Mouse (Mus musculus): ENCODE results near the gene Klf5.

The Klf5 gene

DNA sequence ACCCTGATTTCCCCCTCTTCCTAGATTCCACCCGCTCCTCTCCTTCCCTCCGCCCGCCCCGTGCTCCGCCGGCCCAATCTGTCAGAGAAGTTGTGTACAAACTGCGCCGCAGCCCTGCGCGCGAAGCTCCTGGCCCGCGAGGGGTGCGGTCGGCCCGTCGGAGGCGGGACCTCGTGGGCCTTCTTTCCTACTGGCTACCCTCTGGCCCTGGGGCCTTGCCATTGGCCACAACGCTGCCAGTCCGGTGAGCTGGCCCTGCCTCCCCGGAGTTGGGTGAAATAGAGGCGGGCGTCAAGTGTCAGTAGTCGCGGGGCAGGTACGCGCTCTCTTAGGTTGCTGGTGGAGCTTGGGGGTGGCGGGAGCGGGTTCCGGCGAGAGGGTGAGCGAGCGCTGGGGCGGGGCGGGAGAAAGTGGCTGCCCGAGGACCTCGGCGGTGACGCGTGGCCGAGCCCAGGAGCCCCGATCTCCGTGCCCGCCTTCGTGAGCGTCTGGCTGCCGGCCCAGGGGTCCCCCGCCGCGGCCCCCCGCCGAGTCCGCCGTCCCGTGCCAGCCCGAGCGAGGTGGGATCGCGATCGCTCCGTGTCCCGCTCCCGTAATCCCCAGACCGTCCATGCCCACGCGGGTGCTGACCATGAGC is at the start of gene Klf5:
Gene Klf5 (plus strand): TSS at position 307 of the 637 bp plus-strand sequence.
- Histone ChIP-seq H3K4me3 (replicated peaks; ENCODE audit: low read length) (peak within 1 kb of the TSS; percentile 99), H3K27me3 (ENCODE audit: insufficient read depth, low read length) (no peaks in the 10 kb centered on the region), H3K4me1 (replicated peaks; ENCODE audit: low read depth, low read length) (peaks cover 64% of the 10 kb centered on the region), H3K9me3 (ENCODE audit: low read length) (no peaks in the 10 kb centered on the region), H3K36me3 (ENCODE audit: insufficient read depth, low read length) (peaks cover 40% of the 10 kb centered on the region)
- TF ChIP-seq CTCF (conservative IDR thresholded peaks at IDR 0.05; ENCODE audit: low read length) (no peak), NANOG (IDR thresholded peaks at IDR 0.05; ENCODE audit: borderline replicate concordance, low read length) (no peak), POU5F1 (IDR thresholded peaks at IDR 0.05; ENCODE audit: borderline replicate concordance, low read length) (no peak)

DNA sequence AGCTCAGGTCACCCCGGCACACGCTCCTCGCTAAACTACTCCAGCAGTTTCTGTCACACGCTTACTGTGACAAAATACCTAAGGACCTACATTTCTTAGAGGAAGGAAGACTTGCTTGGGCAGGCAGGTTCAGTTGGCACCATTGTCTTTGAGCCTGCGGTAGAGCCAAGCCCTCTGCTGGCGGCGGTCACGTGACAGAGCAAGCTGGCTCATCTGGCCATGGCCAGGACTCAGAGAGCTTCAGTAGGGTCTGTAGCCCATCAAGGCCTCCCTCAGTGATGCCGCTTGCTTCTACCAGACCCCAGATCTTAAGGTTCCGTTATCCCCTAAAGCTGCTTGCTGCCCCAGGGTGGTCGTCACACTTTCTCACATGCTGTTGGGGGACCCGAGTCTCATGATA is 36.5 kb upstream of the Klf5 start:
- Histone ChIP-seq H3K4me1 (replicated peaks; ENCODE audit: low read depth, low read length) (peaks cover 54% of the 10 kb centered on the region), H3K36me3 (ENCODE audit: insufficient read depth, low read length) (no peaks in the 10 kb centered on the region), H3K27me3 (ENCODE audit: insufficient read depth, low read length) (0 out of 2 replicates have a peak, but pooled peaks cover 4% of the 10 kb centered on the region), H3K9me3 (ENCODE audit: low read length) (no peaks in the 10 kb centered on the region), H3K4me3 (replicated peaks; ENCODE audit: low read length) (peak overlapping the region; percentile 37; the same call in 1 of the 2 replicates)
- TF ChIP-seq POU5F1 (IDR thresholded peaks at IDR 0.05; ENCODE audit: borderline replicate concordance, low read length) (no peak), NANOG (IDR thresholded peaks at IDR 0.05; ENCODE audit: borderline replicate concordance, low read length) (no peak), CTCF (conservative IDR thresholded peaks at IDR 0.05; ENCODE audit: low read length) (no peak)

DNA sequence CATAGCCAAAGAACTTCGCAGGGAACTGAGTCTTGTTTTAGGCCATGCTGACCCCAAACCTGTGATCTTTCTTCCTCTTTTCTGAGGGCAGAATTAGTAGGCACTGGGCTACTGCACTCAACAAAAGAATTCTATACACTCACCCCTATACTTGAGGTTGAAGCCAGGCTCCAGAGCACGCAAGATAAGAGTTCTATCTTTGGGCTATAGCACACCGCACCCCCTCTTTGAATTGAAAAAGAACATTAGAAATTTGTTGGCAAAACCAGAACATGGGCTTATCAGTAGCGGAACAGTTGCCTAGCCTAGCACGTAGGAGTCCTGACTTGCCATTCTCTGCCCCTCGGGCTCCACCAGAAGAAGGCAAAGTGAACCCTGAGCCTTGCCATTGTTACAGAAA is 34.7 kb upstream of the Klf5 start:
- TF ChIP-seq CTCF (conservative IDR thresholded peaks at IDR 0.05; ENCODE audit: low read length) (no peak), POU5F1 (IDR thresholded peaks at IDR 0.05; ENCODE audit: borderline replicate concordance, low read length) (no peak), NANOG (IDR thresholded peaks at IDR 0.05; ENCODE audit: borderline replicate concordance, low read length) (no peak)
- H3K27me3 ChIP-seq (ENCODE audit: insufficient read depth, low read length): 0 out of 2 replicates have a peak, but pooled peaks cover 4% of the 10 kb centered on the region
- no peak overlapping the region for H3K4me3 ChIP-seq (replicated peaks; ENCODE audit: low read length)
- H3K9me3 ChIP-seq (ENCODE audit: low read length): no peaks in the 10 kb centered on the region
- no peaks in the 10 kb centered on the region for H3K36me3 ChIP-seq (ENCODE audit: insufficient read depth, low read length)
- H3K4me1 ChIP-seq (replicated peaks; ENCODE audit: low read depth, low read length): peaks cover 59% of the 10 kb centered on the region

DNA sequence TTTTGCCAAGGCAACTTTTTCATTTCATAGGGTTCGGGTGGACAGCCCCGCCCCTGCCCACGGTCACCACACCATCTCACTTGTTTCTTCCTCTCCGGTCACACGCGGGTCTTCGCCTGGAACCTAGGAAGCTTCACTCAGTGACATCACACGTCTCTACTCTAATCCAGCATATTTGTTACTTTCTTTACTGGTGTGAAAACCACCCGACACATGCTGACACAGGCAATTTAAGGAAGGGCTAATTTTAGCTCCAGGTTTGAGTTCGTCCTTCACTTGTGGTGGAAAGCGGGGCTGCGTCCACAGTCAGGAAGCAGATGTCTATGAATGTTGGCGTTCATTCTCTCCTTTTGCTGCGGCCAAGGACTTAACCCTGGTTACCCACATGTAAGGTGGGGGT is 32.7 kb upstream of the Klf5 start:
- no peak for TF ChIP-seq NANOG (IDR thresholded peaks at IDR 0.05; ENCODE audit: borderline replicate concordance, low read length)
- no peak for TF ChIP-seq POU5F1 (IDR thresholded peaks at IDR 0.05; ENCODE audit: borderline replicate concordance, low read length)
- TF ChIP-seq CTCF (conservative IDR thresholded peaks at IDR 0.05; ENCODE audit: low read length): no peak
- 0 out of 2 replicates have a peak overlapping the region, but pooled peaks have one; percentile 3 for H3K4me3 ChIP-seq (replicated peaks; ENCODE audit: low read length)
- no peaks in the 10 kb centered on the region for H3K9me3 ChIP-seq (ENCODE audit: low read length)
- H3K27me3 ChIP-seq (ENCODE audit: insufficient read depth, low read length): 0 out of 2 replicates have a peak, but pooled peaks cover 4% of the 10 kb centered on the region
- H3K36me3 ChIP-seq (ENCODE audit: insufficient read depth, low read length): no peaks in the 10 kb centered on the region
- peaks cover 78% of the 10 kb centered on the region for H3K4me1 ChIP-seq (replicated peaks; ENCODE audit: low read depth, low read length)

DNA sequence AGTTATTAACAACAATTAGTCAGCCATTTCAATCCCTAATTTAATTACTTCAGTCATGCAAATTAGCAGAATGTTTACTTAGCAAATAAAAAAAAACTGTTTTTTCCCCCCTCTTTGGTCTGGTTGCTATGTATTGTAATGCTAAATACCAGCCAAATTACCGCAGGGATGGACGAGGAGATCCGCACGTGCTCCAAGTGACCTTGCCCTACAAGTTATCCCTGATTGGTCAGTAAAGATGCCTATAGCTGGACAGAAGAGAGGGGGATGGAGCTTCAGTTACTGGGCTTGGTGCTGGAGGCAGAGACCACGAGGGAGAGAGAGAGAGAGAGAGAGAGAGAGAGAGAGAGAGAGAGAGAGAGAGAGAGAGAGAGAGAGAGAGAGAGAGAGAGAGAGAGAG is 31.7 kb upstream of the Klf5 start:
- Histone ChIP-seq H3K27me3 (ENCODE audit: insufficient read depth, low read length) (0 out of 2 replicates have a peak, but pooled peaks cover 4% of the 10 kb centered on the region), H3K36me3 (ENCODE audit: insufficient read depth, low read length) (no peaks in the 10 kb centered on the region), H3K9me3 (ENCODE audit: low read length) (no peaks in the 10 kb centered on the region), H3K4me1 (replicated peaks; ENCODE audit: low read depth, low read length) (peaks cover 80% of the 10 kb centered on the region), H3K4me3 (replicated peaks; ENCODE audit: low read length) (no peak overlapping the region)
- TF ChIP-seq NANOG (IDR thresholded peaks at IDR 0.05; ENCODE audit: borderline replicate concordance, low read length) (no peak), CTCF (conservative IDR thresholded peaks at IDR 0.05; ENCODE audit: low read length) (no peak), POU5F1 (IDR thresholded peaks at IDR 0.05; ENCODE audit: borderline replicate concordance, low read length) (no peak)

DNA sequence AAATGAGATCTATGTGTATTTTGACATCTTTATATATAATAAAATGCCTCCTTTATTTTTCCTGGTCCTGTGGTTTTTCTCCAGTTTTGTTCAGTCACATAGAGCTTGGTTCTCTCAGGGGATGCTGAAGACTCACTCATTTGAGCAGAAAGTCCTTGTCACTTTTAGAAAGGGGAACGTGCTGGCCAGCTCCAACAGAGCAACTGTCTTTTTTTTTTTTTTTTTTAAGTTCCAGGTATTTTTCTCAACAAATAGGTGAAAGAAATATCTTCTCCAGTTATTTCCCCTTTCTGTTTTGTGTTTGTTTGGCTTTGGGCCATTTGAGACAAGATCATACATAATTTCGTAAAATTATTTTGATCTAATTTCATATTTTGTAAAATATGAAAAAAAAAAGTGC is 24.4 kb upstream of the Klf5 start:
- TF ChIP-seq NANOG (IDR thresholded peaks at IDR 0.05; ENCODE audit: borderline replicate concordance, low read length) (no peak), POU5F1 (IDR thresholded peaks at IDR 0.05; ENCODE audit: borderline replicate concordance, low read length) (no peak), CTCF (conservative IDR thresholded peaks at IDR 0.05; ENCODE audit: low read length) (no peak)
- H3K4me1 ChIP-seq (replicated peaks; ENCODE audit: low read depth, low read length): peaks cover 88% of the 10 kb centered on the region
- H3K4me3 ChIP-seq (replicated peaks; ENCODE audit: low read length): no peak overlapping the region
- 0 out of 2 replicates have a peak, but pooled peaks cover 1% of the 10 kb centered on the region for H3K27me3 ChIP-seq (ENCODE audit: insufficient read depth, low read length)
- no peaks in the 10 kb centered on the region for H3K9me3 ChIP-seq (ENCODE audit: low read length)
- no peaks in the 10 kb centered on the region for H3K36me3 ChIP-seq (ENCODE audit: insufficient read depth, low read length)

DNA sequence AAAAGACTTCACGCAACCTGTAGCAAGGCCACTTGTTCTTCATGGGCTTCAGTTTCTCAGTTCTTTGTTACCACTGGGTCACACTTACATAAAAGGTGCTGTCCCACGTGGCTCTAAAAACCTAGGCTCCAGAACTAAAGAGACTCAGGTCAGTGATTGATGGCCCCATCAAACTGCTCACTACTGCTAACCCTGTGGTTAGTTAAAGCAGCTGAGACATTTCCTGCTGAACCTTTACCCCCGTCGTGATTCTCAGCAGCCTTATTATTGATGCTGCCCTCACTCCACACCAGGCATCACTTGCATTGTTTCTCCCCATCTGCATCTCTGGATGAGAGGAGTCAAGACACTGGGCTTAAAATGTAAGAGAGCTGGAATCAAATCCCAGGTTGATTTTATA is 22.7 kb upstream of the Klf5 start:
- Histone ChIP-seq H3K27me3 (ENCODE audit: insufficient read depth, low read length) (peaks cover 12% of the 10 kb centered on the region), H3K36me3 (ENCODE audit: insufficient read depth, low read length) (no peaks in the 10 kb centered on the region), H3K4me1 (replicated peaks; ENCODE audit: low read depth, low read length) (peaks cover 81% of the 10 kb centered on the region), H3K9me3 (ENCODE audit: low read length) (no peaks in the 10 kb centered on the region), H3K4me3 (replicated peaks; ENCODE audit: low read length) (no peak overlapping the region)
- TF ChIP-seq NANOG (IDR thresholded peaks at IDR 0.05; ENCODE audit: borderline replicate concordance, low read length): peak; percentile 84
- no peak for TF ChIP-seq CTCF (conservative IDR thresholded peaks at IDR 0.05; ENCODE audit: low read length)
- no peak for TF ChIP-seq POU5F1 (IDR thresholded peaks at IDR 0.05; ENCODE audit: borderline replicate concordance, low read length)

DNA sequence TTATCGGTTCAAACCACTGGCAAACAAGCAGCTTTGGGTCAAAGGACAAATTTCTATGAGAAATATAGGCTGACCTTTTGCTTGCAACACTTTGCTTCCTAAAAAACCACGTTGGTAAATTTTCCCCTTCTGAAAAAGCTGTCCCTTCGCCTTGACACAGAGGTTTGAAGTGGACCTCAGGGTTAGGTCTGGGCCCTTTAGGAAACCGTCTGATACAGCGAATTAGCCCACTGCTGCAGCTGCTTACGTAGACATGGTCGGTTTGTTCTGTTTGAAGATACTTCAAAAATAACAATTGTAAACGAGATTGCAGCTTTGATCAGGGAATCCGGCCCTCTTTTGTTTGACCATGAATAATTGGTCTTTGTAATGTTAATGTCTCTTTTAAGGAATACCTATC is 20.2 kb upstream of the Klf5 start:
- TF ChIP-seq POU5F1 (IDR thresholded peaks at IDR 0.05; ENCODE audit: borderline replicate concordance, low read length) (no peak), NANOG (IDR thresholded peaks at IDR 0.05; ENCODE audit: borderline replicate concordance, low read length) (no peak), CTCF (conservative IDR thresholded peaks at IDR 0.05; ENCODE audit: low read length) (no peak)
- Histone ChIP-seq H3K9me3 (ENCODE audit: low read length) (no peaks in the 10 kb centered on the region), H3K27me3 (ENCODE audit: insufficient read depth, low read length) (peaks cover 12% of the 10 kb centered on the region), H3K4me3 (replicated peaks; ENCODE audit: low read length) (no peak overlapping the region), H3K4me1 (replicated peaks; ENCODE audit: low read depth, low read length) (peaks cover 67% of the 10 kb centered on the region), H3K36me3 (ENCODE audit: insufficient read depth, low read length) (no peaks in the 10 kb centered on the region)

All from E14TG2a.4 (cell line).